Mouse (Mus musculus): Measurements from ENCODE around the gene Mdga1. TPM values are rescaled to one million over a fixed set of nuclear protein-coding genes. Genes with fewer than 3 reads are reported as not detected.

Mdga1 gene
- total RNA-seq, 2 experiments from 2014 or later = 27.8 to 32.7 TPM

DNA sequence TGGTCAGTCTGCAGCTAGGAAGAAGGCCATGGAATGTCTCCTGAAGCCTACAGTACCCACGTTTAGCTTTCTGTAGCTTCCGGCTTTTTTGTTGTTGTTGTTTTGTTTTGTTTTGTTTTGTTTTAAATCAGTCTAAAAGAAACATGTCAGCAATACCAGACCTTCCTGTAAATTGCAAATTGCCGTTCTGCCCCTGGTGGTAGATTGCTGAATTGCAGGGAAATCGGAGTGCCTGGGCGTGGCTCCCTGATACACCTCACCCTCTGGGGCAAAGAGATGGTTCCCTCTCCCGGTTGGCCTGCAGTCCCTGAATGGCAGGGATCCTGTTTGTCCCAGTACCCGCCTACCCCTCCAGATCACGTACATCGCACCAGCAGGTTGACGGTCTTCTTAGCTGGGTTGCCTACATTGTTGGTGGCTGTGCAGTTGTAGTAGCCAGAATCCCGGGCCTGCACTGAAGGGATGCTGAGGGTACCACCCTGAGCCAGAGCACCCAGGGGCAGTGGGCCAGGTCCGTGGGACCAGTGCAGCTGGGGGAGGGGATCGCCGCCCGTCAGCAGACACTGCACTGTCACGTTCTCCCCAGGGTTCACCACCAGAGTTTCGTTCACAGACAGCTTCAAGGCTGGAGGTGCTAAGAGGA is 121.0 kb downstream of the Mdga1 start:
- no peak overlapping the region for H3K4me3 ChIP-seq
- peak; percentile 61 to 77 for DNase-seq (ENCODE audit: extremely low spot score in 1 of 2, low spot score in 2 of 2)
- TF ChIP-seq CTCF (IDR thresholded peaks at IDR 0.05) = peak; percentile 84
- intact Hi-C loops (cut with DNase I) = loop anchor here (2.0 kb wide), 1 partner anchor 52 kb away; no protein-coding TSS in a partner anchor
- no peak overlapping the region for H3K27ac ChIP-seq

DNA sequence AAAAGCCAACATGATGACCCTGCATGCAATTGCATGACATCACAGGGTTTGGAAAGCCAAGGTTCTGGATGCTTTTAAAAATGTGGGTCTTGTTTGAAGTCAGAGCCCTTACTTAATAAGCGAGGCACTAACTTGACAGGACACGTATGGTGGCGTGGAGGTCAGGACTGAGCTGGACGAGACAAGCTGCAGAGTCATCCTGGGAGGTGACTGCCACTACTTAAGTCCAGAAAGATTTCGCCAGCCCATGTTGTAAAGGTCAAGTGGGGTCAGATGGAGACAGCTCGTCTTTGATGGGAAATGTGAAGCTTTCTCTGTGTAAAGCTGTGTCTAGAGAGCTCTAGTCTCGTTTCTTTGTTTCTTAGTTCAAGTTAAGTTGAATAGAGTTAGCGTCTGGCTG is 122.6 kb downstream of the Mdga1 start:
- no peak overlapping the region for H3K27ac ChIP-seq
- intact Hi-C loops (cut with DNase I) = no loop called here
- no peak for TF ChIP-seq CTCF (IDR thresholded peaks at IDR 0.05)
- no peak overlapping the region for H3K4me3 ChIP-seq
- no peak for DNase-seq (ENCODE audit: extremely low spot score in 1 of 2, low spot score in 2 of 2)

DNA sequence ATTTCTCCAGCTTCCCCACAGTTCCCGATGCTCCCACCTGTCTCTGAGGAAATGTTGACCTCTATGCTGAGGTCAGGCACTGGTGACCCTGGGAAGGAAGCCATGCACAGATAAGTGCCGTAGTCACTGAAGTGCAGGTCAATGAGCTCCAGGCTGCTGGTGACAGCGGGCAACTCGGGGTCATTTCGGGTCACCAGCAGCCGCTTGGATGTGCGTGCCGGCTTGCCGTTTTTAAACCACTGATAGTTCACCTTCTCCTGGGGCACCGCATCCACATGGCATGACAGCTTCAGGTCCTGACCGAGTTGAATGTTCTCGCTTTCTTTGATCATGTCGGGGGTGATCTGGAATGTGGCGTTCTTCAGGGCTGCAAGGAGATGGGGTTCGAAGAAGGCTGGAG is 123.6 kb downstream of the Mdga1 start:
- no peak overlapping the region for H3K27ac ChIP-seq
- intact Hi-C loops (cut with DNase I) = no loop called here
- no peak for TF ChIP-seq CTCF (IDR thresholded peaks at IDR 0.05)
- DNase-seq (ENCODE audit: extremely low spot score in 1 of 2, low spot score in 2 of 2) = no peak
- no peak overlapping the region for H3K4me3 ChIP-seq

DNA sequence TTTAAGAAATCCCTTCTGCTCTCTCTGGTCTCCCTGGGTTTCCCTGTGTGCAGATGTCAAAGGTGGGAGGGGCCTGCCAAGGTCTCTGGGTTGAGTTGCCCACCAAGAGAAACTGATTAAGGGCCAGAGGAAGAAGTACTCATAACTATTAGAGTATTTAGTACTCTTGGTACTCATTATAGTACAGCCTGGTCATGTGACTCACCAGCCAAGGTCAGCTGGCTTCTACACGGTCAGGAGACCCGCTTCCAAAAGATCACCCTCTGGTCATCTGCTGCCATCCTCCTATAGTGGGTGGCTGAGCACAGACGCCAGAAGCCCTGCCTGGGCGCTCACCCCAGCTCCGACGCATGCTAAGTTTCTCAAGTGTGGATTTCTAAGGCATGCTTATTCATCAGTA is 124.9 kb downstream of the Mdga1 start:
- Histone ChIP-seq H3K27ac (no peak overlapping the region), H3K4me3 (no peak overlapping the region)
- intact Hi-C loops (cut with DNase I) = no loop called here
- no peak for DNase-seq (ENCODE audit: extremely low spot score in 1 of 2, low spot score in 2 of 2)
- no peak for TF ChIP-seq CTCF (IDR thresholded peaks at IDR 0.05)

DNA sequence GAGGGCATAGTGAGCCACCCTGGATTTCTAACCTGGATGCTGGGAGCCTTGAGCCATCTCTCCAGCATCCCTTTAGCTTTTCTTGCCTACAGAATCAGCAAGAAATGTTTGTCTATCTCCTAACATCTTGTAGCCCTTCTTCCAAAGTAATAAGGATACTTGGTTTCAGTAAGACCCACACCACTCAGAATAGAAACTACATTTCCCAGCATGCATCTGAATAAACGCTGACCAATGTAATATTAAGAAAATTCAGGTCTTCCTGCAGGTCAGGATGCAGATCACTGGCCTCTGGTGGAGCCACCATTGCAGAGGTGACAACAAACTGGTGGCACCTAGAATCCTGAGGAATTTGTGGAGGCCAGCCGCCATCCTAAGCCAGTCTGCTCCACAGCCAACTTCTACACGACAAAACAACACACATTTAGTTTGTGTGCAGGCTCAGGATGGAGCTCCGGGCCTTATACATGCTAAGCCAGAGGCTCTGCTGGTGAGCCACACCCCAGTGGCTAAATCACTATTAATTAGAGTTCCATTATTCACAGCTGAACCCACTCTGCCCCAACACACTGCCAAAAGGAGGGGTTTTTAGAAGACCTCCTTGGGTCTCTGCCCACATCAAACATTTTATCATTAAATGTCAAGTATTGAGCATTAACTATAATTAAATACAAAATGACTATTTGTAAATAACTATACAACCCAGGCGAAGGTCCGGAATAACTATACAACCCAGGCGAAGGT is 126.3 kb downstream of the Mdga1 start:
- H3K27ac ChIP-seq = no peak overlapping the region
- intact Hi-C loops (cut with DNase I) = no loop called here
- DNase-seq (ENCODE audit: extremely low spot score in 1 of 2, low spot score in 2 of 2) = no peak
- no peak overlapping the region for H3K4me3 ChIP-seq
- TF ChIP-seq CTCF (IDR thresholded peaks at IDR 0.05) = no peak

DNA sequence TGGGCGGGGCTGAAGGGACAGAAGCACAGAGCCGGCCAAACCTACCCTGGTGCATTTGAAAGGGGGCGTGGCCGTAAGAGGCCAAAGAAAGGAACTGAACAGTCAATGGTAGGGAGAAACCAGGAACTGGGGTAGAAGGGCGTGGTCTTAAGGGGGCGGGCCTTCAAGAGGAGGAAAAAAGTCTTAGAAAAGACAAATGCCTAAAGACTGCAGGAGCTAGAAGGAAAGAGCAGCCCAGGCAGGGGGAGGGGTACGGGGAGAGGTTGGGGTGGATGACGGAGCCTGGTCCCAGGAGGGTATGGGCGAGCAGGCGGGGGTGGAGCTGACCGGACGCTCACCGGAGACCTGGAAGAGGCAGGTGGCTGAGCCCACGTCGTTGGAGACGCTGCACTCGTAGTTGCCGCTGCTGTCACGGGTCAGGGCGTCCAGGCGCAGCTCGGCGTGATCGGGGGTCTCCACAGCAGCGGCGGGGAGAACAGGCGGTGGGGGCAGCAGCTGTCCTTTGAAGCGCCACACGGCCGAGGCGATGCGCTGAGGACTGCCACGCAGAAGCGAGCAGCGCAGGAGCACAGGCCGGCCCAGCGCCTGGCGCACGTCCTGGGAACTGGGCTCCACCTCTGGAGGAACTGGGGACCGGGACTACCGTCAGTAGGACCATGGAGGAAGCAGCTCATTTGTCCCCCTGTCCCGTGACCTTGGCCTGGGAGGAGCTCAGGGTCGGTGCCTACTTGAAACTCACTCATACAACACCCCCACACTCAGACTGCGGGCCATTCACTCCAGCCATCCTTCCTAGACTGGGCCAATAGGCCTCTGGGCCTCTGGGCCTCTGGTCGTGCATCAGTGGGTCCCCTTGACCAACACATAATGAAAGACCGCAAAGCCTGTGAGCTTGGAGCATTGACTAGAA is 127.9 kb downstream of the Mdga1 start:
- no peak for DNase-seq (ENCODE audit: extremely low spot score in 1 of 2, low spot score in 2 of 2)
- TF ChIP-seq CTCF (IDR thresholded peaks at IDR 0.05) = no peak
- intact Hi-C loops (cut with DNase I) = no loop called here
- no peak overlapping the region for H3K27ac ChIP-seq
- peak overlapping the region; percentile 32 for H3K4me3 ChIP-seq

DNA sequence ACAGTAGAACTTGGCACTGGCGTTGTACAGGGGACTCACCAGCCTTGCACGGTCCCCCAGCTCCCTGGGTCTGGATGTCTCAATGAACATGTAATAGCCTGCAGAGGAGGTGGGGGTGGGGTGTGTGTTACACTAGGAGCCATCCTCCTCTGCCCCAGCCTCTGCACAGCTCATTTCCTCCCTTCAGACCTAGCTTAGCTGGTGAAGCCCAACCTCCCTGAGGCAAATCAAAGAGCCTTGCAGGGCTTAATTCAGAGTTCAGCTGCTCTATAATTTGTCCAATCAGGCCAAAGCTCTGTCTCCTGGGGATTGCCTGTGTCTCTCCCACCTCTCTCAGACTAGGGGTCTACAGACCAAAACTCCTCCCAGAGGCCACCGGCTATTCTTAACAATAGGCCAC is 131.9 kb downstream of the Mdga1 start:
- intact Hi-C loops (cut with DNase I) = no loop called here
- Histone ChIP-seq H3K4me3 (no peak overlapping the region), H3K27ac (no peak overlapping the region)
- TF ChIP-seq CTCF (IDR thresholded peaks at IDR 0.05) = no peak
- no peak for DNase-seq (ENCODE audit: extremely low spot score in 1 of 2, low spot score in 2 of 2)

DNA sequence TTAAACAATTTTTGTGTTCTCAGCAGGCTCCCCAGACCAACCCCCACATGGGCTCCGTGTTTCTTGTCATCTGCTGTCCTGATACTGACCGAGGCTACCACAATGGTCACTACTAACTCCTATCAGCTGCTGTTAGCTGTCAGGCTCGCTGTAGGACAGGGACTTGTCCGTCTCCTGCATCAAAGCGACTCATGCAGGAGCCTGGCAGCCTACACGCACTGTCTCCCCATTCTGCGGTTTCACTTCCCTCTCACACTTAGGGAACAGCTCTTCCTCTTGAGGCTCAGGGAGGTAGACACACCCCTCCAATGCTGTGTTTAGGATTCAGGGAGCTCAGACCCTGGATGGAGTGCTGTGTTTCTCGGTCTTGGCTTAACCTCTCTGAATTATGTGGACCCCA is 132.4 kb downstream of the Mdga1 start:
- intact Hi-C loops (cut with DNase I) = no loop called here
- TF ChIP-seq CTCF (IDR thresholded peaks at IDR 0.05) = no peak
- Histone ChIP-seq H3K27ac (no peak overlapping the region), H3K4me3 (no peak overlapping the region)
- no peak for DNase-seq (ENCODE audit: extremely low spot score in 1 of 2, low spot score in 2 of 2)

DNA sequence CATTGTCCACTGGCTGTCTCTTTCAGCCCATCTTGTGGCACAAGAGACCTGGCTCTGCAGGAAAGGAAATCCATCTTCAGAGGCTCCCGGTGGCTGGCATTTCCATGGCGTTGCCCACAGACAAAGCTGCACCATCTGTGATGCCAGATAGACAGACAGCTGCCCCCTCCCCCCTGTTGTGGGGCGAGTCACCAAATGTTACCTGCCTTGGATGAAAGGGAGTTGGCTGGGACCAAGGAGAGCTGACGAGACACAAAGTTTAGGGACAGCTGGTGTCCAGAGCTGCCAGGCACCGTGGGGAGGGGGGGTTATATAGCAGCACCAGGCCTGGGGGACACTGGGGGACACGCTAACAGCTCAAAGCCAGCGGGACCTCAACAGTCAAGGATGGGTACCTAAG is 135.1 kb downstream of the Mdga1 start:
- DNase-seq (ENCODE audit: extremely low spot score in 1 of 2, low spot score in 2 of 2) = no peak
- intact Hi-C loops (cut with DNase I) = no loop called here
- no peak for TF ChIP-seq CTCF (IDR thresholded peaks at IDR 0.05)
- H3K4me3 ChIP-seq = no peak overlapping the region
- no peak overlapping the region for H3K27ac ChIP-seq

DNA sequence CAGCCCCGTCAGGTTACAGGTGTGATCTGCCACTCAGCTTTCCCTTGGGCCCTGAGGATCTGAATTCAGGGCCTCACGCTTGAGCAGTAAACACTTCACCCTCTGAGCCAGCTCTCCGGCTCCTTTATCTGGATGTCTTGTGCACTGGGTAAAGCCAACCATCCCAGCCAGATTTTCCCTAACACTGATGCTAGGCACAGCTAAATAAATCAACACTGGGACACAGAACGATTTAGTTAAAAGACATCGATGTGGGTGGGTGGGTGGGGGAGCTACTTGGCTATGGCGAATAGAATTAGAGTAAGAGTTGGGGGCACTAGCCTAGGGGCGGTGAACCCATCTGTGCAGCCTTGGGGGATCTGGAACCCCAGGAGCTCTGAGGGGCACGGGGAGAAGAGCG is 135.6 kb downstream of the Mdga1 start:
- intact Hi-C loops (cut with DNase I) = no loop called here

DNA sequence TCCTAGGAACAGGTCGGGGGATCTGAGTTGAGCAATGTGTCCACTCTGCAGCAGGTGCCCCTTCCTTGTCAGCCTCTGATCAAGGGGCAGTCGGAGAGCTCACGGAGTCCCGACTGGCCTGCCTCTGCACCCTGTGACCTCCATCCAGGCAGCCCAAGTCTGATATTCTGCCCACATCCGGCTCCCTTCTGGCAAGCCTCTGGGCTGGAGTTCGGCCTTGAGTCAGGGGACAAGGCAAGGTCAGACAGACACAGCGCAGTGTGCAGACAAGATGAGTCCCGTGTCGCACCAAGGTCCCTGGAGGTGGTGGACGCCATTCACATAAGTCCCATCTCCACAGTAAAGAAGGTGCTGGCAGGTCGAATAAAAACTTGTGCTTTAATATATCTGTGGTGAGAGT is 138.2 kb downstream of the Mdga1 start:
- DNase-seq (ENCODE audit: extremely low spot score in 1 of 2, low spot score in 2 of 2) = no peak
- H3K27ac ChIP-seq = no peak overlapping the region
- intact Hi-C loops (cut with DNase I) = no loop called here
- TF ChIP-seq CTCF (IDR thresholded peaks at IDR 0.05) = no peak
- no peak overlapping the region for H3K4me3 ChIP-seq

More for the DNA sequence above, 135.6 kb downstream of the Mdga1 start:
- no peak for DNase-seq (ENCODE audit: extremely low spot score in 1 of 2, low spot score in 2 of 2)
- no peak for TF ChIP-seq CTCF (IDR thresholded peaks at IDR 0.05)
- Histone ChIP-seq H3K4me3 (no peak overlapping the region), H3K27ac (no peak overlapping the region)

DNA sequence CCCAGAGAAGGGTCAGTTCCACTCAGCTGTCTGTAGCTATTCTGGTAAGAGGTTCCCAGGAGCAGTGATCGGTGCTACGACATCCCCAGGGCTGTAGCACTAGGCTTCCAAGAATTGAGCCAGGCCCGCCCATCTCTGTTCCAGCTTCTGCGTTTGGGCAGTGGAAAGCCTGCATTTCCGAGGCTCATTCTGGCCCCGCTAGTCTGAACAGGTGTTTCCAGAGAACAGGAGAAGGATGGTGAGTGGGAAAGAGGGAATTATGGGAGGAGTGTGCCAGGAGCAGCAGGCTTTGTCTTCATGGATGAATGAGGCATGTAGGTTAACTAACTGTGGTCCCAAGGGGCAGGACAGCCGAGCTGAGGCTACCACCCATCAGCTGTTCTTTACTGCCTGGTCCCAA is 140.8 kb downstream of the Mdga1 start:
- intact Hi-C loops (cut with DNase I) = no loop called here
- no peak for TF ChIP-seq CTCF (IDR thresholded peaks at IDR 0.05)
- Histone ChIP-seq H3K4me3 (no peak overlapping the region), H3K27ac (no peak overlapping the region)
- no peak for DNase-seq (ENCODE audit: extremely low spot score in 1 of 2, low spot score in 2 of 2)
